Mouse (Mus musculus): ENCODE measurements at regions not wholly inside any gene's neighbourhood (a gene's known extent, or its start where the extent isn't known, plus 50 kb on each side); places are given as distances from the start of the nearest gene placed in this dataset.

DNA sequence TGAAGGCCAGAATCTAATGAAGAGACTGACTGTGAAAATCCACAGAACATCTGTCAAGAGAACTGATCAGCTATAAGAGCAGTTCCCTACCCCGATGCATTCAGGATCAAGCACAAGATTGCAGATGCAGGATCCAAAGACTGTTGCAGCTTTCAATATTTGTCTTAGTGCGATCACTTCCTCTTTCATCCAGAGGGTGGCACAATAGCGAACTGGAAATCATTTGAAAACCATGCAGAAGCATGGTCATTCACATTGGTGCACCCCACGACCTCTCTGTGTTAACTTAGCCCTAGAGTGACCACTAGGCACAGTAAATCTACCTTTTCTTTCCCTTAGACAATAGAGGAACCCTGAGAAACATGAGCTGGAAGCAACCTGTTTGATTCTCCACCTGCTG is 55.8 kb upstream of the Pak3 start:
- intact Hi-C loops (cut with DNase I) = loop anchor here (1.0 kb wide), 1 partner anchor 206 kb away; no protein-coding TSS in a partner anchor
- no peak for DNase-seq (ENCODE audit: low spot score)

DNA sequence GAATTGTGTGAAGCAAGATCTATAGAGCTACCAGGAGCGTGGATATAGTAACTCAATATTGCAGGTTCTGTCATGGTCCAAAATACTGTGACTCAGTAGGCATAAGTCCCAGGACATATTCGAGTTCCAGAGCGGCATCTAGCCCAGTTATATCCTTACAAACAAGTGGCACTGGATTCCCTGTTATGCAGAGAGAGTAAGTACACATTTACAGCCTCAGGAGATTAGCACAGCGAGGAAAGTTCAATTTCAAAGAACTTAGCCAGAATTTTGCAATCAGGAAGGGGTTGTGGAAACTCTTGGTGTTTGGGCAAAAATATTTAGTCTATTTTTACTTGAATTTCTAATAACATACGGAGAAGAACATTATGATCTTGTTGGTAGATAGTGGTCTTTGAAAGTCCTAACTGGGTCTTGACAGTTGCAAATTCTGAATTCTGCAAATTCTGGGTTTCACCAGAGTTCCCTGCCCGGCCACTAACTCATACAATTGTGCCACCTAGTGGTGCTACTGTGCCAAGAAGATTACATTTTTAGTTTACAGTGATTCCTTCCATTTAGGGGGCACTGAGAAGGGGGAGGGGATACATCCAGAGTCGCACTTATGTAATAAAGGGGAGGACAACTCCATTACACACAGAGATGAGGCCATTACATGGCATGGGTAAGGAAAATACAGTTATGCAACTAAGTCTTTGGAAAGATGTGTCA is 54.7 kb upstream of the Chrdl1 start:
- intact Hi-C loops (cut with DNase I) = no loop called here
- no peak for DNase-seq (ENCODE audit: low spot score)

DNA sequence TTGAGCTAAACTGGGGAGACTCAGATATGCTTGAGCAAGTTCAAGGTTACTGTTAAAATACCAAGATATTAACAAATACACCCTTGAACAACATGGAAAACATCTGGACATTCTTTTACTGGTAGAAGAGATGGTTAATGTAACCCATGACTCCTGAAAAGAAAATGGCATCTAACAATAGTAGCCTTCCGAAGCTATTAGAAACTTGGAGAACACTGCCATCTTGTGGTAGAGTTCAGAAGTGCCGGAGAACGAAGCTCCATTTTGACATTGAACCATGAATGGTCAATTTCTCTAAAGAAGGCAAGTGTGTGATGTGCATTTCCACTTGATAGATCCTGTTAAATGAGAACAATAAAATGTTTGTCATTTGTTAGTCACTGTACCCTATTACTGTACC is 50.5 kb upstream of the Chrdl1 start:
- no peak for DNase-seq (ENCODE audit: low spot score)

More for the DNA sequence above, 50.5 kb upstream of the Chrdl1 start:
- intact Hi-C loops (cut with DNase I) = loop anchor here (2.0 kb wide), 2 partner anchors 346 to 626 kb away; partner anchors contain the start of gene Rtl9
